Mouse (Mus musculus): ENCODE measurements around the gene Itgav. TPM values are rescaled to one million over a fixed set of nuclear protein-coding genes. Genes with fewer than 3 reads are reported as not detected.

Gene Itgav
- total and polyA plus RNA-seq, 3 experiments, result 14.2 to 38.5 (median 32.9) TPM

DNA sequence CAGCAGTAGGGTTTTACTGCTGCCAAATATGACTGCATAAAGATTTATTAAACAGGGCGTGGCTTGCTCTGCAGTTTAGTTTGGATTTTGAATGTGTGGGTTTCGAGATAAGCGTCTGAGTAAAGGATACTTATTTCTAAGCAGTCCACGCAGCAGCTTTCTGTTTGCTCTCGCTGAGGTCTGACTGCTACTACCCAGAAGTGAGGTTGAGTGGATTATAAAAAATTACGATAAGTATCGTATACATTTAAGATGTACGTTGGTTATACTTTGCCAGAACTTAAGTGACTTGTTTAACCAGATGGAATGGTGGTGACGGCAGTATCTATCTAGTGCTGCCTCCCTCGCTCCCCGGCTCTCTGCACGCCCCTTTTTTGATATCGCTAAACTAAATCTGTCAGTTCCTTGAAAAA, 9.8 kb downstream of the Itgav start:
- intact Hi-C loops (cut with DNase I), result no loop called here
- Histone ChIP-seq H3K9ac (ENCODE audit: low read depth, low read length) (no peak overlapping the region), H3K27ac (no peak overlapping the region), H3K27me3 (ENCODE audit: control insufficient read depth, insufficient read depth, low read length) (no peaks in the 10 kb centered on the region), H3K4me1 (ENCODE audit: control insufficient read depth, insufficient read depth, low read length) (peaks cover 4% of the 10 kb centered on the region), H3K36me3 (ENCODE audit: control insufficient read depth, insufficient read depth, low read length) (no peaks in the 10 kb centered on the region), H3K79me2 (replicated peaks; ENCODE audit: control insufficient read depth, insufficient read depth, low read length) (peaks cover 4% of the 10 kb centered on the region; the same call in 1 of the 2 replicates), H3K4me3 (no peak overlapping the region)
- TF ChIP-seq CTCF (IDR thresholded peaks at IDR 0.05), result no peak
- no peak for TF ChIP-seq POLR2A (IDR thresholded peaks at IDR 0.05; ENCODE audit: insufficient read depth, low read depth, low read length)
- no peak for TF ChIP-seq EP300 (IDR thresholded peaks at IDR 0.05; ENCODE audit: insufficient read depth, low read depth, low read length)
- no peak for DNase-seq
- WGBS, result 73% methylated on average over 13 of the region's 13 CpGs

DNA sequence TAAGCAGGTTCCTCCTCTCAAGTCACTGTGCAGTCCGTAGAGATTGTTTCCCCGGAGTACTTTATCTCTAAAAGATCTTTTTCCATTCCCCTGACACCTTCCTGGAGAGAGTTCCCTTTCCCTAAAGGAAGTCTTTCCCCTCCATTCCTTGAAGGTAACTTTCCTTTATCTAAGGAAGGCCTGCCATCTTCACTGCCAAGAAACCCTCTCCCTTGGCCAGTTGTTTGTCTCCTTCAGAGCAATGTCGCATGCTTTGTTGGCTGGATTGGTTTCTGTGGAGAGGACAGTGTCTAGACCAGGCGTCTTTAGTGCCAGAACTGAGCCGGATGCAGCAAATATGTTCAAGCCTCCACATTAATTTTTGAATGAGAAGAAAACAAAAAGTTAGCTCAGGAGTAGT, 11.1 kb downstream of the Itgav start:
- Histone ChIP-seq H3K4me3 (no peak overlapping the region), H3K79me2 (replicated peaks; ENCODE audit: control insufficient read depth, insufficient read depth, low read length) (peaks cover 4% of the 10 kb centered on the region; the same call in 1 of the 2 replicates), H3K36me3 (ENCODE audit: control insufficient read depth, insufficient read depth, low read length) (no peaks in the 10 kb centered on the region; the same call in 1 of the 2 replicates), H3K27ac (no peak overlapping the region), H3K27me3 (ENCODE audit: control insufficient read depth, insufficient read depth, low read length) (no peaks in the 10 kb centered on the region), H3K4me1 (ENCODE audit: control insufficient read depth, insufficient read depth, low read length) (peaks cover 2% of the 10 kb centered on the region), H3K9ac (ENCODE audit: low read depth, low read length) (no peak overlapping the region)
- TF ChIP-seq POLR2A (IDR thresholded peaks at IDR 0.05; ENCODE audit: insufficient read depth, low read depth, low read length) (no peak), CTCF (IDR thresholded peaks at IDR 0.05) (no peak)
- no peak for DNase-seq
- 33% methylated on average over 5 of the region's 5 CpGs for WGBS
- intact Hi-C loops (cut with DNase I), result no loop called here

DNA sequence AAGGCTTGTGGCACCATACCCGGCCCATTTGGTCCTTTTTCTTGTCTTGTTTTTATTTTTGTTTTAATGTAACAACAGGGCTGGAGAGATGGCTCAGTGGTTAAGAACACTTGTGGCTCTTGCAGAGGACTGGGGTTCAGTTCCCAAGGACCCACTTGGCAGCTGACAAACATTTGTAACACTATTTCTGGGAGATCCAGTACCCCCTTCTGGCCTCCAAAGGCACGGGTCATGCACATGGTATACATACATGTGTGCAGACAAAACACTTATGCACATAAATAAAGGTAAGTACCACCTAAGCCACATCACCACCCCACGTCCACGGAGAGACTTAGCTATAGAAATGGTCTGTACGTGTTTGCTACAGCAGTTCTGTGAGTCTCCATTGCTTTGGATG, 12.6 kb downstream of the Itgav start:
- Histone ChIP-seq H3K27me3 (ENCODE audit: control insufficient read depth, insufficient read depth, low read length) (no peaks in the 10 kb centered on the region), H3K9ac (ENCODE audit: low read depth, low read length) (no peak overlapping the region), H3K79me2 (replicated peaks; ENCODE audit: control insufficient read depth, insufficient read depth, low read length) (peaks cover 4% of the 10 kb centered on the region; the same call in 1 of the 2 replicates), H3K27ac (no peak overlapping the region), H3K4me1 (ENCODE audit: control insufficient read depth, insufficient read depth, low read length) (peaks cover 4% of the 10 kb centered on the region), H3K4me3 (no peak overlapping the region), H3K36me3 (ENCODE audit: control insufficient read depth, insufficient read depth, low read length) (no peaks in the 10 kb centered on the region; the same call in 1 of the 2 replicates)
- intact Hi-C loops (cut with DNase I), result no loop called here
- WGBS, result 91% methylated on average over 5 of the region's 5 CpGs
- DNase-seq, result no peak
- TF ChIP-seq POLR2A (IDR thresholded peaks at IDR 0.05; ENCODE audit: insufficient read depth, low read depth, low read length) (no peak), CTCF (IDR thresholded peaks at IDR 0.05) (no peak), EP300 (IDR thresholded peaks at IDR 0.05; ENCODE audit: insufficient read depth, low read depth, low read length) (no peak)

DNA sequence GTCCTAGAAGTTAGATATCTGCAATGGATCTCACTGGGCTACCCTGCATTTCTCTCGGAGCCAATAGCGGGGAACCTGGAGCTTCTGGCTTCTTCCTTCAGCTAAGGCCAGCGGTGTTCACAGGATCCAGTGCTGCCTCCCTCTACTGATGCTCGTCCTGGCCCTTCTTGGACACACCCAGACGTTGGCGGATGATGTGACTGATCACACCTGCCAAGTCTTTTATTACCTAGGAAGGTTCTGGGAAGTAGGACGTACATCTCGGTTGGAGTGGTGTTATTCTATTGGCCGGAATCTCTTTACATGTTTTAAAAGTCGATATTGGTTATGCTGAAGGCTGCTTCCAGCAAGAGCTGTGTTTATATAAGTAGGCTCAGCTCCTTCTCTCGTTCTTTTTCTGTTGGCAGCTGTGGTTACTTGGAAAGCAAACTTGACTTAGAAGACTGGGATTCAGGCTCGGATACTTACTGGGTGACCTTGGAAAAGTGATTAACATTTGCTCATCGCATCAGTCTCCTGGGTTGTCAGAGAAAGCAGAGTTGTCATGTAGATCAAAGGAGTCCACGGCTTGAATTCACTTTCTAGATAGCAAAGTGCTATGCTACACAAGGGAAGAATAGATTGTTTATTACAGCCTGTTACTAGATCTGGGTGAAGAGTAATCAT, 14.5 kb downstream of the Itgav start:
- Histone ChIP-seq H3K4me1 (ENCODE audit: control insufficient read depth, insufficient read depth, low read length) (peaks cover 6% of the 10 kb centered on the region), H3K9ac (ENCODE audit: low read depth, low read length) (no peak overlapping the region), H3K4me3 (no peak overlapping the region), H3K36me3 (ENCODE audit: control insufficient read depth, insufficient read depth, low read length) (no peaks in the 10 kb centered on the region; the same call in 1 of the 2 replicates), H3K27ac (no peak overlapping the region), H3K79me2 (replicated peaks; ENCODE audit: control insufficient read depth, insufficient read depth, low read length) (no peaks in the 10 kb centered on the region), H3K27me3 (ENCODE audit: control insufficient read depth, insufficient read depth, low read length) (no peaks in the 10 kb centered on the region)
- intact Hi-C loops (cut with DNase I), result no loop called here
- no peak for TF ChIP-seq POLR2A (IDR thresholded peaks at IDR 0.05; ENCODE audit: insufficient read depth, low read depth, low read length)
- no peak for TF ChIP-seq CTCF (IDR thresholded peaks at IDR 0.05)
- TF ChIP-seq EP300 (IDR thresholded peaks at IDR 0.05; ENCODE audit: insufficient read depth, low read depth, low read length), result no peak
- 80% methylated on average over 14 of the region's 14 CpGs for WGBS
- no peak for DNase-seq

DNA sequence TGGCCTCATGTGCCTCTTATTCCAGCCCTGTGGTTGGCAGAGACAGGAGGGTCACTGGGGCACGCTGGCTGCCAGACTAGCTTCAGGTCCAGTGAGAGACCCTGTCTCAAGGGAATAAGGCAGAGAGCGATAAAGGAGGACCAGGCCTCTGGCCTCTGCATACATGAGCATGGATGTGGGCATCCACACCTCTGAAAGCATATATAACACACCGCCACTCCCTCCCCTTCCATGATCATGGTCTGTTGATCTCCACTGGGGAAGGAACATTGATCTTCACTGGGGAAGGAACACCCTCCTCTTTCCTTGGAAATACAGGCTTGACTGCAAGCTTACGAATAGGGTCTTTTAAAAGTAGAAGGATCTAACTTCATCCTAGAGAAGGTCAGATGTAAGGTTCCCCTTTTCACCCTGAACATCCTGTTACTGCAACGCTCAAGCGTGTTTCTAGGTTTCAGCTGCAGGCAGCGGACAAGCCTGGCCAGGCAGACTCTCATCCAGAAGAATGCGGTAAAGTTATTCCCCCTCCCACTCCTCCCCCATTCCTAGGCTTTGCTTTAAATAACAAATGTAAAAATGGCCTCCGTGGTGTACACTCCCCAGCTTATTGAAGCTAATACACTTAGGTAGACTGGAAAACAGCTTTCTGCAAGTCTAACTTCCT, 15.4 kb downstream of the Itgav start:
- intact Hi-C loops (cut with DNase I), result no loop called here
- Histone ChIP-seq H3K79me2 (replicated peaks; ENCODE audit: control insufficient read depth, insufficient read depth, low read length) (no peaks in the 10 kb centered on the region), H3K36me3 (ENCODE audit: control insufficient read depth, insufficient read depth, low read length) (no peaks in the 10 kb centered on the region; the same call in 1 of the 2 replicates), H3K4me3 (no peak overlapping the region), H3K27ac (no peak overlapping the region), H3K4me1 (ENCODE audit: control insufficient read depth, insufficient read depth, low read length) (peaks cover 7% of the 10 kb centered on the region), H3K9ac (ENCODE audit: low read depth, low read length) (no peak overlapping the region), H3K27me3 (ENCODE audit: control insufficient read depth, insufficient read depth, low read length) (no peaks in the 10 kb centered on the region)
- WGBS, result 59% methylated on average over 9 of the region's 9 CpGs
- TF ChIP-seq CTCF (IDR thresholded peaks at IDR 0.05), result no peak
- TF ChIP-seq EP300 (IDR thresholded peaks at IDR 0.05; ENCODE audit: insufficient read depth, low read depth, low read length), result no peak
- no peak for TF ChIP-seq POLR2A (IDR thresholded peaks at IDR 0.05; ENCODE audit: insufficient read depth, low read depth, low read length)
- DNase-seq, result no peak

DNA sequence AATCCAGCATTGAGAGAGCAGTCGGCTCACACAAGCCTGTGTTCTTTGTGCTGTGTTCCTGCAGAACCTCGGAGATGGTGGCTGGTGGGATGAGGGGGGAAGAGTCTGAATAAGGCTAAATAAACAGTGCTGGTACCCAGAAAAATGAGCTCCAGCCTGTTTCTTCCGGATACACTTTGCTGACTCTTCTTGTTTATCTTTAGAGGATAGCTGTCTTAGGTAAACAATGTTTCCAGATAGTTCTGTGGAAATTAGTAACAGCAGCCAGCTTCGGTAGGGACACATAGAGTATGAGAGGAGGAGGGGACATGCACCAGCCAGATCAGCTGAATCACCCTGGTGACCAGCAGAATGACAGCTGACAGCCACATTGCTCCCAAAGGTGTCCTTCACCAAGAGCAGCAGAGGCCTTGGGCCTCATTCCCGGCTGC, 16.4 kb downstream of the Itgav start:
- no peaks in the 10 kb centered on the region for H3K27me3 ChIP-seq (ENCODE audit: control insufficient read depth, insufficient read depth, low read length)
- no peaks in the 10 kb centered on the region for H3K79me2 ChIP-seq (replicated peaks; ENCODE audit: control insufficient read depth, insufficient read depth, low read length)
- H3K27ac ChIP-seq, result no peak overlapping the region
- H3K36me3 ChIP-seq (ENCODE audit: control insufficient read depth, insufficient read depth, low read length), result no peaks in the 10 kb centered on the region; the same call in 1 of the 2 replicates
- WGBS, result 38% methylated on average over 5 of the region's 5 CpGs
- no peak for TF ChIP-seq EP300 (IDR thresholded peaks at IDR 0.05; ENCODE audit: insufficient read depth, low read depth, low read length)
- TF ChIP-seq POLR2A (IDR thresholded peaks at IDR 0.05; ENCODE audit: insufficient read depth, low read depth, low read length), result no peak
- TF ChIP-seq CTCF (IDR thresholded peaks at IDR 0.05), result no peak
- H3K4me1 ChIP-seq (ENCODE audit: control insufficient read depth, insufficient read depth, low read length), result peaks cover 6% of the 10 kb centered on the region
- no peak overlapping the region for H3K4me3 ChIP-seq
- no peak overlapping the region for H3K9ac ChIP-seq (ENCODE audit: low read depth, low read length)
- DNase-seq, result no peak
- intact Hi-C loops (cut with DNase I), result no loop called here

All from heart, adult 2 months (tissue).